Mouse (Mus musculus): Measurements from ENCODE around the gene Sept9.

GRCm38 (mm10) chr11:117264162-117265021, 64.9 kb downstream of the Sept9 start:
- no peak for TF ChIP-seq CTCF (IDR thresholded peaks at IDR 0.05; ENCODE audit: low read depth)
- TF ChIP-seq EP300 (IDR thresholded peaks at IDR 0.05; ENCODE audit: low read depth), result no peak
